Mouse (Mus musculus) c-Kit-positive CD71-positive TER-119-positive erythroid progenitor cells, embryonic 14.5 days (primary cell): ENCODE data around the gene Crb2.

Source experiments
- DNase-seq: peaks from one replicate; pipeline ENCODE4 v3.0.0-alpha.2; 2013; ENCODE audit warnings: low spot score

Crb2 gene

DNA sequence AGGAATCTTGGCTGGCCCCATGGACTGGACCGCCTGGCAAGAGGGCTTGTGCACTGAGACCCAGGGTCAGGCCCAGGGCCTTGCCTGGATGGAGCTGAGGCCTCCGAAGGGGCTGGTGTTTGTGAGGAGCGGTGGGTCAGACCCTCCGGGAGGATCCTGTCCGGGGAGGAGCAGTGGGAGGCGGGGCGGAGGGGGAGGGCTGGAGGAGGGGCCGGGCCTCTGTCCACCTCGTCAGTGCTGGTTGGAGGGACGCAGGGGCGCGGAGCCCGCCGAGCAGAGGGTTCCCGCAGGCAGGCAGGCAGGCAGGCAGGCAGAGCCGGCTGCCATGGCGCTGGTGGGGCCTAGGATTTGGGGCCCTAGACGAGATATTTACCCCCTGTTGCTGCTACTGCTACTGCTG, at the start of gene Crb2:
Crb2 (plus strand) TSS at position 234 of the 400 bp plus-strand sequence.
- DNase-seq: no peak

- no peak for DNase-seq
Observed at GRCm38 (mm10) chr2:37731241-37731801, 44.7 kb upstream of the Crb2 start.

- peak; percentile 7 for DNase-seq
Observed at GRCm38 (mm10) chr2:37734979-37735806, 40.9 kb upstream of the Crb2 start.

- no peak for DNase-seq
Observed at GRCm38 (mm10) chr2:37735807-37736188, 40.3 kb upstream of the Crb2 start.

- no peak for DNase-seq
Observed at GRCm38 (mm10) chr2:37741806-37742554, 34.1 kb upstream of the Crb2 start.

DNA sequence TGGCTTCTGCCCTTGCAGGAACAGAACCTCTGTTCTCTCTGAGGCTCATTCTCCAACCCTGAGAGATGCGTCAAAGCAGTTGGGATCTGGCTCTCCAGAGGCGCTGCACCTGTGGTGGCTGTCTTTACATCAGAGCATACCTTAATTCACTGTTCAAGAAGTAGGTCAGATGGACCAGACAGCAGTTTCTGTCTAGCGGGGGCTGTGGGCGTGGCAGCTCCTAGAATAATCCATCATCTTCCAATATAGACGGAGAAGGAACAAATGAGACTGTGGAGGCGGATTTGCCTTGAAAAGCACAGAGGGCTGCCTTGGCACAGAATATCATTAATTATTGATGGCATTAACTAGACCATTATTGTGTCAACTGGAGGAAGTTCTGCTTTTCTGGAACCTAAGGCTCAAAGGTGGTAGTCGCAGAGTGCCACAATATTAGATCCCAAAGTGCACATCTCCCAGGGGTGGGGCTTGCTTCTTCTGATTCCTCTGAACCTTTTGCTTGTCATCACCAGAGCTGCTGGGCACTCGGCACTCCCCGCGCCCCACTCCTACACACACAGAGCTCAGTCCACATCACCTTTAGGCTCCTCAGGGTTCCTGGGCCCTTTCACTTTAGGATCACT, 31.2 kb upstream of the Crb2 start:
- DNase-seq: no peak

DNA sequence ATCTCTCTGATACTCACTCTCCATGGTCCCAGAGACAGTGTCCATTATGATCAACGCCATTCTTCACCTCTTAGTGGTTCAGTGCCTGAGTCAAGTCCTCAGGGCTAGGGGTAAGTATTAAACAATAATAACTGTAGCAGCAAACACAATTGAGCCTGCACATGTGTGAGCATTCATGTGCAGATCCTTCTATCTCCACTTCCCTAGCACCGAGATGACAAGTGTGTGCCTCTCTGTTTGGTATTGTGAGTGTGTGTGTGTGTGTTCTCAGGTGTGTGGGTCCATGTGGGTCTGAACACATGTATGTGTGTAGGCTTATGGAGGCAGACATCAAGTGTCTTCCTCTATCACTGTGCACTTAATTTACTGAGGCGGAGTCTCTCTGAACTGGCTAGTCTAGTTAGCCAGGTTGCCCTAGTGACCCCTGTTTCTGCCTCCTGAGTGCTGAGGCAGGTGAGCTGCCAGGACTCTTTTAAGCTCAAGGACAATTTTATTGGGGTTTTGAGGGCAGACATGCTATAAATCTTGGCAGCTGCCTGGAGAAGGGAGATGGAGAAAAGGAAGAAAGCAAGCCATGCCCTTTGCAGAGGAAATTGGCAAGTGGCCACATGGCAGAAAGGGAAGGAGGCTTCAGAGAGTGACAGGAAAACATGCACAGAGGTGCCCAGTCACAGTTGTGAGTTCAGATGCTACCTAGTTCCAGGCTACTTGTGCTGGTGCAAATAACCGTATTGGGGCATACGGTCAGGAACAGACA, 29.6 kb upstream of the Crb2 start:
- DNase-seq: no peak

DNA sequence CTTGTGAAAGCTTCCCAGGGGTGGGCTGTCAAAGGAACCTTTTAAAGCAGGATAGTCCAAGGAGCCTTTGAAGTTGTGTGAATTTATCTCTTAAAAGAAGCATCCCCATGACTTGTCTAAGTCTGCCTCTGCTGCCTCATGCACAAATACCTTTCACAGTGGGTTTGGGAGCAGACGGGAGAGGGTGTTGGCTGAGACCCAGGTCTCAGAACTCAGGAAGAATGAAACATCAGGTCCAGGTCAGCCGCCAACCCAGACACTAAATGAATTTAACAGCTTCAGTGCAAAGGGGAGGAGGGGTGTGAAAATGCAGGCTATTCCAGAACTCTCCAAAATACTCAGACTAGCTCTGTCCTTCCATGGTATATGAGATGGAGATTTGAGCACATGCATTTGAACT, 28.1 kb upstream of the Crb2 start:
- DNase-seq: no peak

DNA sequence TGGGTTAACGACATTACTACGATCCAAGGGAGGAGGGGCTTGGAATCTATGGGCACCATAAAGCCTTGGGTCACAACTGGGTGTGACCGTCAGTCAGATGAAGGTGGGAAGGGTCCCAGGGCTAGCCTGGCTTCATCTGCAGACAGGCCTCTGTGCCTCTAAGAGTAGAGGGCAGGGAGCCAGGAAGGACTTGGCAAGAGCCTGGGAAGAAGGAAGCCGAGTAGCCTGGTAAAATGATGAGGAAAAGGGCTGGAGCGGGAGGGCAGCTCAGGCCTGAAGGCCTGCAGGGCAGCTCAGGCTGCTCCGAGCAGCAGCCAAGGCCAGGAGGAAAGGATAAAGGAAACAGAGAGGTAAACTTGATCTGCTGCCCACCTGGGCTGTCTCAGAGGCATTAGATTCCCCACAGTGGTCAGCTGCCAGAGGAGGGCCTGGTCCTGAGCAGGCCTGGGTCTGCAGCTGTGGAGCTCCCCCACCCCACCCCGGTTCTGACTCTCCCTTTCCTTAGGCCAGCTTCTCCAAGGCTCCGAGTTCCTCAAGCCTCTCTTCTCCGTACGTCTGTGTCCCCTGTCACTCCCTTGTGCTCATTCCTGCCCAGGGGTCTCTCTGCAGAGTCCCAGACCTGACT, 27.5 kb upstream of the Crb2 start:
- no peak for DNase-seq

GRCm38 (mm10) chr2:37749323-37749722, 26.7 kb upstream of the Crb2 start:
- no peak for DNase-seq

DNA sequence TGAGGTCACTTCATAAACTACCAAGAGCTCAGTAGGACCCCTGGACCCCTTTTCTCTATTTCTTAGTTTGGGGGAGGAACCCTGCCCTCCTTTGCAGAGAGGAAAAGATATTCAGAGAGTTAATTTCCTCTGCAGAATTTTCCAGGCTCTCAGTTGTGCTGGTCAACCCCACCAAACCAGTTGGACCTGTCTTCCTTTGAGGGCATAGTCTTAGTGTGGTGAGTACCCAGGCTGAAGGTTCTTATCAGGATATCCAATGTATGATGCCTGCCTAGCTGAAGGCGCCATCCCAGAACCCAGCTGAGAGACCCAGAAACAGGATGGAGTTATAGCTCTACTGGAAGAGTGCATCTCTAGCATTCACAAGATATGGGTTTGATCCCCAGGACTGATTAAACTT, 24.9 kb upstream of the Crb2 start:
- no peak for DNase-seq

GRCm38 (mm10) chr2:37756220-37756930, 19.7 kb upstream of the Crb2 start:
- no peak for DNase-seq

DNA sequence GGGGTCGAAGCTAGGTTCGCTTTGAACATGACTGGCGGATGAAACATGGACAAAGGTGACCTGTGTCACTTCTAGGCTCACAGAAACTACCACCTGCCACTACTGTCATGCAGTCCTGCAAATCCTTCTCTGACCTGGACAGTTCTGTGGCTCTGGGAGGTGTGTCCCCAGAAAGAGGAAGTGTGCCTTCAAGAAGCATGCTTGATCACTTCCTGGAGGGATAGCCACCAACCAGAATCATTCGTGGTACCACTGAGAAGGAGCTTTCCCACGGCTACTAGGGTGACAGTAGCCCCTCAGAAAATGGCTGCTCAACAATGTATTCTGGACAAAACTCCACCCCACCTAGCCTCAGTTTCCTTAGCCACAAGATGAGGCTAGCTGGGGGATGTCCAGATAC, 19.0 kb upstream of the Crb2 start:
- DNase-seq: no peak

- no peak for DNase-seq
Observed at GRCm38 (mm10) chr2:37757784-37758183, 18.3 kb upstream of the Crb2 start.

- no peak for DNase-seq
Observed at GRCm38 (mm10) chr2:37758343-37759015, 17.6 kb upstream of the Crb2 start.

GRCm38 (mm10) chr2:37760633-37761032, 15.4 kb upstream of the Crb2 start:
- DNase-seq: no peak

DNA sequence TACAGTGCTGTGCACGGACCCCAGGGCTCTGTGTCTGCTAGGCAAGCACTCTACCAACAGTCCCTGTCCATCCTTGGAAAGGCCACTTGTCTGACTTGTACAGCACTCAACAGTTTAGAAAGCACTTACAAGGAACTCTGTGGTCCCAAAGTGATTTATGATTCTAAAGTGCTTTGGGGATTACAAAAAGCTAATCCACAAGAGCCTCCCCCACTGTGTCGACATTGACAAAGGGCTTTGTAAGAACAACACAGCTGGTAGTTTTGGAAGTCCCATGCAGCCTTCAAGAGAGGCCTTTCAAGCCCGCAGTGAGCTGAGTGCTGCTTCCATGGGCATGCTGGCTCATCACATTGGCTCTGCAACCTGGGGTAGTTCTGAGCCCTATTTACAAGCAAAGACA, 12.4 kb upstream of the Crb2 start:
- DNase-seq: no peak

DNA sequence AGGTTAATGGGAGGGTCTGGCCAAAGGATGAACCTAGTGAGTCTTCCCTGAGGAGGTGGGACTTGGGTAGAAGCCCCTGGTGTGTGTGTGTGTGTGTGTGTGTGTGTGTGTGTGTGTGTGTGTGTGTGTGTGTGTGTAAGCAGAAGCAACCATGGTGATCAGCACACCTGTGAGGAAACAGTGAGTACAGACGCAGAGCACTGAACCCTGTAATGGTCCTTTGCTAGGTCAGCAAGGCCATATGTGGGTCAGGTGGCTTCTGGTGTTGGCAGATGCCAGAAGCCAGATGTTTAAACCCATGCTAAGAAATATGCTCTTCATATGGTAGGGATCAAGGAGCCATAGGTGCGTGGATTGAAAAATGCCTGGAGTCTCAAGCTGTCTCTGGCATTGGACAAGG, 11.5 kb upstream of the Crb2 start:
- DNase-seq: no peak

GRCm38 (mm10) chr2:37765082-37765483, 11.0 kb upstream of the Crb2 start:
- DNase-seq: no peak
